Comparison of ENCODE assay signal across 27 mouse cellular contexts in the genomic region with DNA sequence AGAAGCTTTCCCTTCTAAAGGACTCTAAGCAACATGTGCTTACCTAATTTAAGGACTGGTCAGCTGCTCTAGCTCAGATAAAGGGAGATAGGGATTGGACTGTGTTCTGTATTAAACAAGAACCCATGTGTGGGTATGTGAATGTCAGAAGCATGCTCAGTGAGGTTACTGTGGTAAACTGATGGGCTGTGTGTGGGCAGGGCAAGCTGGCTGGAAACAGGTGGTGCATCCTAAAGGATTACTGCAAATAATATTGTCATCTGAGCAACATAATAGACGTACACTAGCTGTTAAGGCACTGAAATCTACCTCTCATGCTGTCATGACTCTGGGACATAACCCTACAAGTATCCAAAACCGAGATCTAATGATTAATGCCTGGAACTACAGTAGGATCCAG. TPM values are rescaled to one million over a fixed set of nuclear protein-coding genes. Genes with fewer than 3 reads are reported as not detected.
A peak's percentile ranks its signal among the peaks of the same experiment; 100 is the strongest.
DNase-seq lines count a peak whose midpoint lies in the region; TF ChIP-seq lines count a peak whose summit lies in the region.
"Had no signal": no experiment of that assay in that cellular context is flagged by ENCODE, and none has a peak within 500 bp of the region (broad histone marks: within the 10 kb centered on the region; RNA-seq: fewer than 3 reads in every experiment).

No protein-coding gene starts in this region.

- no peak overlapping the region for H3K4me3 ChIP-seq in myocyte
- H3K4me3 ChIP-seq: embryonic facial prominence, embryonic 10.5 days; embryonic facial prominence, embryonic 12.5 days; forebrain, embryonic 13.5 days; forebrain, embryonic 15.5 days had no signal

- no peak overlapping the region for H3K4me2 ChIP-seq in myocyte (ENCODE audit: low read depth)
- H3K4me2 ChIP-seq: embryonic facial prominence, embryonic 12.5 days; forebrain, embryonic 13.5 days; forebrain, embryonic 15.5 days had no signal

- no peaks in the 10 kb centered on the region for H3K79me2 ChIP-seq in myocyte (ENCODE audit: control insufficient read depth, insufficient read depth)

- no peaks in the 10 kb centered on the region for H3K36me3 ChIP-seq in myocyte (ENCODE audit: control insufficient read depth, insufficient read depth)
- H3K36me3 ChIP-seq: embryonic facial prominence, embryonic 10.5 days; embryonic facial prominence, embryonic 12.5 days; forebrain, embryonic 15.5 days; G1E had no signal

- no peak overlapping the region for H3ac ChIP-seq in myocyte (ENCODE audit: control insufficient read depth, insufficient read length)

- TF ChIP-seq POLR2A in myocyte (IDR thresholded peaks at IDR 0.05; ENCODE audit: insufficient read length, low read depth): no peak

- peak; percentile 42 for DNase-seq in heart, adult 11 months
- no peak for DNase-seq in heart, adult 18-20 months
- DNase-seq in layer of hippocampus, adult 18-20 months (ENCODE audit: low spot score in 2 of 2): peak; percentile 16 to 59
- no peak for DNase-seq in layer of hippocampus, postnatal 25 days (ENCODE audit: extremely low spot score in 1 of 2, low spot score in 1 of 2)
- DNase-seq in layer of hippocampus, adult 9-11 months: peak; percentile 21
- no peak for DNase-seq in layer of hippocampus, postnatal 14 days (ENCODE audit: low spot score in 2 of 2)
- no peak for DNase-seq in ovary, postnatal 10 days (ENCODE audit: low spot score)
- DNase-seq: adrenal gland, adult 2 months; adrenal gland, postnatal 10 days; adrenal gland, postnatal 25 days; B cell, adult 2 months; cerebellum, adult 11-12 months; cerebellum, adult 2 months; cerebellum, adult 9-10 months; cerebellum, postnatal 10 days; cerebellum, postnatal 25 days had no signal

- no peaks in the 10 kb centered on the region for H3K27me3 ChIP-seq in myocyte (ENCODE audit: control insufficient read depth, insufficient read depth, insufficient read length)
- H3K27me3 ChIP-seq: CH12.LX; embryonic facial prominence, embryonic 12.5 days; forebrain, embryonic 13.5 days; forebrain, embryonic 15.5 days had no signal

TF ChIP-seq in myocyte, 11 proteins besides CTCF, POLR2A, EP300 and RAD21:
- TF ChIP-seq MYOD1 (IDR thresholded peaks at IDR 0.05; ENCODE audit: control insufficient read depth in 1 of 3, insufficient read length in 2 of 3, low read depth in 2 of 3) (peak in 2 of 3 experiments; percentile 45 to 65), TCF3 (IDR thresholded peaks at IDR 0.05; ENCODE audit: insufficient read length, low read depth) (no peak), CEBPB (IDR thresholded peaks at IDR 0.05; ENCODE audit: insufficient read depth, poor library complexity, severe bottlenecking) (no peak), TCF12 (IDR thresholded peaks at IDR 0.05; ENCODE audit: insufficient read depth, poor library complexity, severe bottlenecking) (peak; percentile 4), POLR2AphosphoS2 (IDR thresholded peaks at IDR 0.05; ENCODE audit: insufficient read length, low read depth) (no peak), MAX (IDR thresholded peaks at IDR 0.05; ENCODE audit: low read depth) (no peak), REST (IDR thresholded peaks at IDR 0.05; ENCODE audit: insufficient read depth, insufficient read length) (no peak)

RNA-seq across cellular contexts. Expression of a gene that starts 28.0 kb away (rescaled TPM):
- not detected for total RNA-seq in heart, adult 18-20 months (2021)
- total RNA-seq in layer of hippocampus, adult 18-20 months (2021): not detected
- not detected for total RNA-seq in layer of hippocampus, postnatal 25 days (2021)
- not detected for total RNA-seq in layer of hippocampus, postnatal 14 days (2021)
- not detected for polyA plus RNA-seq in myocyte (2012; fragmentation: generic; extraction: Trizol)
- total RNA-seq: adrenal gland, adult 2 months; adrenal gland, postnatal 10 days; adrenal gland, postnatal 25 days; adrenal gland, postnatal 4 days; CH12.LX; G1E had no signal
- polyA plus RNA-seq: adrenal gland, adult 2 months; CD4-positive, CD25-positive, alpha-beta regulatory T cell, adult 4 months; cerebellum, adult 2 months; cortical plate, adult 2 months; embryonic facial prominence, embryonic 10.5 days; embryonic facial prominence, embryonic 12.5 days; embryonic facial prominence, embryonic 14.5 days; G1E had no signal

Comparison
In these comparisons a context has a peak if more than half of its experiments do, and no peak if none do; other contexts are left out.
1. DNase-seq: peak in heart, adult 11 months (single experiment), layer of hippocampus, adult 18-20 months (2 of 2) and layer of hippocampus, adult 9-11 months (single experiment); none in heart, adult 18-20 months (0 of 2), layer of hippocampus, postnatal 25 days (0 of 2), layer of hippocampus, postnatal 14 days (0 of 2) and ovary, postnatal 10 days (single experiment).